Mouse (Mus musculus) intestine, postnatal 0 days (tissue): ENCODE measurements around the gene Gm21969. TPM values are rescaled to one million over a fixed set of nuclear protein-coding genes. Genes with fewer than 3 reads are reported as not detected.

Source experiments
- ATAC-seq: fragments of 200-750 bp; cut with Nextera tagmentation; 2 replicates; pipeline ENCODE4 v1.8.0; 2017; ENCODE audit warnings: mild to moderate bottlenecking, moderate TSS enrichment, moderate library complexity
- H3K27ac ChIP-seq: fragments of 300-500 bp; sonication (generic); 2 replicates; pipeline ENCODE4 v1.5.1; 2014; ENCODE audit warnings: mild to moderate bottlenecking, low read depth, low read length, moderate library complexity
- H3K27me3 ChIP-seq: fragments of 300-500 bp; sonication (generic); replicated peaks from 2 replicates; pipeline ENCODE4 v1.6.1; 2014; ENCODE audit warnings: low read length, mixed read lengths; ENCODE audit not compliant: control insufficient read depth, insufficient read depth
- H3K36me3 ChIP-seq: fragments of 300-500 bp; sonication (generic); 2 replicates; pipeline ENCODE4 v1.6.1; 2014; ENCODE audit warnings: mild to moderate bottlenecking, moderate library complexity; ENCODE audit not compliant: control insufficient read depth, insufficient read depth
- H3K4me1 ChIP-seq: fragments of 300-500 bp; sonication (generic); replicated peaks from 2 replicates; pipeline ENCODE4 v1.6.1; 2014; ENCODE audit warnings: antibody characterized with exemption, low read length, mixed read lengths; ENCODE audit not compliant: control insufficient read depth, insufficient read depth
- H3K4me2 ChIP-seq: fragments of 300-500 bp; sonication (generic); replicated peaks from 2 replicates; pipeline ENCODE4 v1.6.1; 2014; ENCODE audit warnings: low read depth, mild to moderate bottlenecking, moderate library complexity
- H3K4me3 ChIP-seq: fragments of 300-500 bp; sonication (generic); 2 replicates; pipeline ENCODE4 v1.5.1; 2014; ENCODE audit warnings: low read depth, low read length
- H3K9ac ChIP-seq: fragments of 300-500 bp; sonication (generic); 2 replicates; pipeline ENCODE4 v1.6.1; 2014; ENCODE audit warnings: mild to moderate bottlenecking, low read depth, low read length
- H3K9me3 ChIP-seq: fragments of 300-500 bp; sonication (generic); 2 replicates; pipeline ENCODE4 v1.6.1; 2016; ENCODE audit warnings: mixed run types; ENCODE audit not compliant: control insufficient read depth
- CTCF ChIP-seq: sonication (generic); IDR thresholded peaks from 2 replicates; pipeline ENCODE4 v1.5.1; 2016; ENCODE audit warnings: low read depth, mild to moderate bottlenecking, control low read depth, antibody characterized with exemption, moderate library complexity
- WGBS: fragments of 180-500 bp; shearing (Covaris S2); extraction: QIAGEN DNeasy Blood & Tissue Kit; methylation state at CpG from one replicate; pipeline ENCODE4 v1.1.7; 2014; 5-methylcytosine and 5-hydroxymethylcytosine counted together
- polyA plus RNA-seq: library from polyadenylated mRNA; unstranded; fragments of >200 nt; fragmentation: Nextera tagmentation; extraction: Ambion mirVana; gene quantifications from 2 replicates; pipeline ENCODE4 v1.2.1, GENCODE M21; 2015

Gm21969 gene
- polyA plus RNA-seq, 1 experiment from 2014 or later = not detected

GRCm38 (mm10) chr4:139598356-139598755, 4.6 kb upstream of the Gm21969 start:
- peak overlapping the region; percentile 78 for H3K27ac ChIP-seq
- TF ChIP-seq CTCF = no peak
- WGBS = 37% methylated on average over 13 of the region's 13 CpGs
- no peak overlapping the region for H3K4me3 ChIP-seq
- H3K9me3 ChIP-seq = no peaks in the 10 kb centered on the region
- H3K4me2 ChIP-seq = peak overlapping the region; percentile 51
- peaks cover 14% of the 10 kb centered on the region for H3K4me1 ChIP-seq
- H3K9ac ChIP-seq = peak overlapping the region; percentile 22; the same call in 1 of the 2 replicates
- H3K36me3 ChIP-seq = no peaks in the 10 kb centered on the region
- no peak for ATAC-seq
- H3K27me3 ChIP-seq = peaks cover 6% of the 10 kb centered on the region; the same call in 1 of the 2 replicates

- Histone ChIP-seq H3K36me3 (no peaks in the 10 kb centered on the region), H3K9ac (no peak overlapping the region; the same call in 1 of the 2 replicates), H3K9me3 (no peaks in the 10 kb centered on the region), H3K27ac (peak overlapping the region; percentile 78), H3K4me3 (peak overlapping the region; percentile 5), H3K27me3 (peaks cover 6% of the 10 kb centered on the region; the same call in 1 of the 2 replicates), H3K4me2 (peak overlapping the region; percentile 51), H3K4me1 (peaks cover 14% of the 10 kb centered on the region)
- 8% methylated on average over 12 of the region's 12 CpGs for WGBS
- TF ChIP-seq CTCF = peak; percentile 31
- peak; percentile 61 for ATAC-seq
Measured at GRCm38 (mm10) chr4:139598950-139599518, 4.0 kb upstream of the Gm21969 start.

- no peak overlapping the region for H3K4me3 ChIP-seq
- peaks cover 6% of the 10 kb centered on the region; the same call in 1 of the 2 replicates for H3K27me3 ChIP-seq
- peaks cover 14% of the 10 kb centered on the region for H3K4me1 ChIP-seq
- peaks cover 10% of the 10 kb centered on the region for H3K36me3 ChIP-seq
- H3K4me2 ChIP-seq = no peak overlapping the region
- WGBS = 61% methylated on average over 7 of the region's 7 CpGs
- ATAC-seq = no peak
- H3K27ac ChIP-seq = peak overlapping the region; percentile 63
- H3K9me3 ChIP-seq = no peaks in the 10 kb centered on the region
- no peak for TF ChIP-seq CTCF
- H3K9ac ChIP-seq = no peak overlapping the region
Measured at GRCm38 (mm10) chr4:139601519-139602356, 1.2 kb upstream of the Gm21969 start.

GRCm38 (mm10) chr4:139605216-139605615, 2.2 kb downstream of the Gm21969 start:
- Histone ChIP-seq H3K9me3 (no peaks in the 10 kb centered on the region), H3K27me3 (0 out of 2 replicates have a peak, but pooled peaks cover 2% of the 10 kb centered on the region), H3K4me2 (no peak overlapping the region), H3K36me3 (peaks cover 16% of the 10 kb centered on the region), H3K4me3 (no peak overlapping the region), H3K9ac (no peak overlapping the region), H3K4me1 (peaks cover 7% of the 10 kb centered on the region; the same call in 1 of the 2 replicates), H3K27ac (no peak overlapping the region)
- no peak for ATAC-seq
- 87% methylated on average over 11 of the region's 11 CpGs for WGBS
- no peak for TF ChIP-seq CTCF

GRCm38 (mm10) chr4:139606732-139607131, 3.7 kb downstream of the Gm21969 start:
- peaks cover 16% of the 10 kb centered on the region for H3K36me3 ChIP-seq
- no peak overlapping the region for H3K27ac ChIP-seq
- 0 out of 2 replicates have a peak, but pooled peaks cover 3% of the 10 kb centered on the region for H3K4me1 ChIP-seq
- H3K9ac ChIP-seq = no peak overlapping the region
- no peak for ATAC-seq
- TF ChIP-seq CTCF = no peak
- WGBS = 94% methylated on average over 5 of the region's 5 CpGs
- no peaks in the 10 kb centered on the region for H3K9me3 ChIP-seq
- H3K4me2 ChIP-seq = no peak overlapping the region
- no peaks in the 10 kb centered on the region for H3K27me3 ChIP-seq
- H3K4me3 ChIP-seq = no peak overlapping the region

GRCm38 (mm10) chr4:139608975-139609374, 6.0 kb downstream of the Gm21969 start:
- Histone ChIP-seq H3K4me2 (no peak overlapping the region), H3K36me3 (peaks cover 30% of the 10 kb centered on the region), H3K9ac (no peak overlapping the region), H3K9me3 (no peaks in the 10 kb centered on the region), H3K4me3 (no peak overlapping the region), H3K27me3 (no peaks in the 10 kb centered on the region), H3K27ac (no peak overlapping the region), H3K4me1 (no peaks in the 10 kb centered on the region)
- no peak for ATAC-seq
- TF ChIP-seq CTCF = no peak
- 65% methylated on average over 4 of the region's 4 CpGs for WGBS
